Mouse (Mus musculus): ENCODE data around the gene Phf24.

Gene Phf24

DNA sequence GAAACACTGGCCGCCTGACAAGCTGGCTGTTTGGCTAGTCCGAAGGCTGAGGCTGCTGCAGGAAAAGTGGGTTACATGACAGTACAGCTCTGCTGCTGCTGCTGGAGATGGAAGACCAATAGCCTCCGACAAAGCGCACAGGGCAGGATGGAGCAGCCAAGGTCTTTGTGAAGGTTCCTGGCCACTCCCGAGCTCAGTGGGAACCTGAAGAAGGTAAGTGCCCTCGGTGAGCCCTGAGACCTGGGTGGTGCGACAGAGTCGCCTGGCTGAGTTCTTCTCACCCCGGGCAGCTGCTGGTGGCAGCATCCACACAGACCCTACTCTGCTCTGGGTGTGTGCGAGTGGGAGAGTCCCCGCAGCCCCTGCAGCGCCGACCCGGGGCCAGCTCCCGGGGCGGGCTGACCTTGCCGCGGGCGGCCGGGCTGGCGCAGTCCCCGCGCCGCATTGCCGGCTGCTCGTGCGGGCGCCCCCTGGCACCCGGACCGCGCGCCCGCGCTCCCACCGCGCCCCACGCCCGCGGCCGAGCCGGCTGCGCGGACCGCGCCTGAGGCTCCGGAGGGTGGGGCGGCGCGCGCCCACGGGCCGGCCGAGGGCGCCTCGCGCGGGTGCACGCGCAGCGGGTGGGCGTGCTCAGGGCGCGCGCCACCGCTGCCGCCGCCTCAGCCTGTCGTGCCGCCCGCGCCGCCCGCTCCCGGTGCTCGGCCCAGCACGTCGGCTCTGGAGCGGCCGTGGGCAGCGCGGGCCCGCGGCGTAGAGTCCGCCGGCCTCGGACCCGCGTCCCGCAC is at the start of gene Phf24:
Gene Phf24, plus strand, starts transcription at position 44 of the 785 bp plus-strand sequence.
- peak; percentile 20 for DNase-seq

- no peak for DNase-seq
These were observed 49.1 kb upstream of the Phf24 start for GRCm38 (mm10) chr4:42867390-42867789.

- no peak for DNase-seq
These were observed 48.3 kb upstream of the Phf24 start for GRCm38 (mm10) chr4:42868193-42868592.

- no peak for DNase-seq
These were observed 45.7 kb upstream of the Phf24 start for GRCm38 (mm10) chr4:42870748-42871147.

DNA sequence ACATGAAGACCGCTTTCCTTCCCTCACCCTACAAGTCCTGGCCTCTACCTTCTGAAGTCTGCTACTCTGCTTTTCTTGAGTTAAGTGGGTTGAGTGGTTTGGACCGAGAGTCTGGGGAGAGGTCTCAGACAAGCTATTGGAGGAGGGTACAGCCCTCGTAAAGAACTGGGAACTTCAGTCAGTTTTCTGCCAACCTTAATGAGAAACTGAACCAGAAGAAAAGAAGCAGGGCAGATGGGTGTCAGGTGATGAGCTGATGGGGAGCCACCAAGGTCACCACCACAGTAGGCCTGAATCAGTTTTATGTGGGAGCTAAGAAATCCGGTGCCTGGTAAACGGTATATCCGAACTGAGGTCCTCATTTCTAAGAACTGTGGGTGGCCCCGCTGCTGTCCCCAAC is 44.3 kb upstream of the Phf24 start:
- DNase-seq: no peak

DNA sequence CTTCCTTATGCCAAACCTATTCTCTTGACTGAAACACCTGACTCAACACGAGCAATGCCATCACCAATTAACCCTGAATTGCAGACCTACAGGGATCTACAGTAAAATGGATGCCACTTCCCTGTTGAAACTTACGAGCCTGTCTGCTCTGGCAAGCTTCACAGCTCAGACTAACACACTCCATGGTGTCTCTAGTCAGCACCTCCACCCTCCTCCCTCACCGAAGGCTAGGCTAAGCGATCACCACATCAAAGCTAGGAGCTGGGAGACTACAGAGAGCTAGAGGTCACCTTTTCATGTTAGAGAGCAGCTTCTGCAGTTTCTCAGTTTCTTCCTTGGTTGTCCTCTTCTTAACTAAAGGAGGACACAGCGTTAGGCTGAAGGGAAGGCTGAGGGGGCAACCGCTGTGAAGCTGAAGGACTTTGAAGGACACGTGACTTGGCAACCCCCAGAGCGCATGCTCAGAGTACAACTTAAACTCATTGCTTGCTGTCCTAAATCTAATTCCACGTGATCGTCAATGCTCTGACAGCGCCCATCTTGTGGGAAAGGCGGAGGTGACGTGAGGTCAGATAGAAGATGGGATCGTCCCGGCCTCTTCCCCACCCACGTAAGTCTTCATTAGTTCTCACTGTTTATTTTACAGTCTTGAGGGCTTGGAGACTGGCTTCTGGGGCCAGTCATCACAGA is 43.6 kb upstream of the Phf24 start:
- no peak for DNase-seq

DNA sequence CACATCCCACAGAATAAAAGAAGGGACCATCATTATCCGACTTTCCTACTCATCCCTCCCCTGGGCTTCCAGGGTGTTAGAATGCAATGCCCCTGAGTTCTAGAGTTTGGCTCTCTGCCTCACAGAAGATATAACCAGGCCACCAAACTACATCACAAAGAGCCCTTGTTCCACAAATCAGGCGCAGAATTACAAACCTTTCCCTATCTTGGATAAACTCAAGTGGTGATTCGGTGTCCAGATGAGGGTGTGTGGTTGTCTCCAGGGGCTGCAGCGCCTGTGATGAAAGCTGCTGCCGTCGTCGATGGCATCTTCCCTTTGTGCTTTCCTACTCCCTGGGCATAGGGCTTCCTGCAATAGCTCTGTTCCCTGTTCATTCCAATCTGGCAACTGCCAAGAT is 42.3 kb upstream of the Phf24 start, which contains the start of gene Fam205c:
Gene Fam205c, minus strand, starts transcription at position 101 of the 400 bp plus-strand sequence.
- no peak for DNase-seq

DNA sequence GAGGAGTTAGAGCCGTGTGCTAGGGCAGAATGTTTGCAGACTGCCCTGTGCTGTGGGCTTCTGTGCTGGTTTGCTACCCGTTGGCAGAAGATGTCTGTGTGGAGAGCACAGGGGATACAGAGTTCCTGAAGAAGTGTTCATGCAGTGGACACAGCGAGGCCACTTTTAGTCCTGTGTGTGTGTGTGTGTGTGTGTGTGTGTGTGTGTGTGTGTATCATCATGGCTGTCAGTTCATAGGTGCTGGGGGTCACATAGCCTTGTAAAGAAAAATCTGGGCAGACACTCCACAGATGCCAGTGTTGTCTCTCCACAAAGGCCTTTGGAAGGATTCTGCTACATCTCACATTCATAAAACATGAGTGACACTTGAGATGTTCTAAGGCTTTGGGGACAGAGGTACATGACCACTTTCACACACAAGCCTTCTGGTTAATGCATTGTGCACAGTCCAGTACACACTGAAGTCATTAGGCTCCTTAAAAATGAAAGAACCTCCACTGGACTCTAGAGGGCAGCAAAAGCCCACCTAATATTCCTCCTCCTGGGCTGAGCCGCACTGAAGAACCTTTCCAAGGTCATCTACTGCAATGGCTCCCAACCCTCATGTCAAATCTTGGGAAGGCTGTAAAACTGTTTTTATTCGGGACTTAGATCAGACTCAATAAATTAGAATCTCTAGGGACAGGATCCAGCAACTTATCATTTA is 39.7 kb upstream of the Phf24 start:
- DNase-seq: peak; percentile 54

- DNase-seq: no peak
These were observed 38.8 kb upstream of the Phf24 start for GRCm38 (mm10) chr4:42877657-42878056.

GRCm38 (mm10) chr4:42879829-42880676 is 36.4 kb upstream of the Phf24 start:
- no peak for DNase-seq

GRCm38 (mm10) chr4:42880677-42880948 is 35.8 kb upstream of the Phf24 start:
- no peak for DNase-seq

DNA sequence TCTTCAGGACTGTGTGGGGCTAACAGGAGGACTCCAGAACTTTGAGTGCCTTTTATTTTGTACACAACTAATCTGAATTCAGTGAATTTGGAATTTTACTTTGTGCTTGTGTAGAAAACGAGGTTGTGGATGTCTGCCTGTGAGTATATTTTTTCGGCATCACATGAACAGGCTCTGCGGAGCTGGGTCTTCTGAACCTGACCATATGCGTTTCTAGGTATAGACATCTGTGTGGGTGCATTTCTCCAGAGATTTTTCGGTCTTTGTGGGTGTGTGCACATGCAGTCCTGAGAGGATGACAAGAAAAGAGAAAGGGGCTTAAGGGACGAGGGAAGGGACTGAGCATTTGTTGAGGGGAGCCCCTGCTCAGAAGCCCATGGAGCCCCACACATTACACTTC is 29.5 kb upstream of the Phf24 start:
- DNase-seq: no peak

GRCm38 (mm10) chr4:42888806-42889205 is 27.7 kb upstream of the Phf24 start:
- no peak for DNase-seq

DNA sequence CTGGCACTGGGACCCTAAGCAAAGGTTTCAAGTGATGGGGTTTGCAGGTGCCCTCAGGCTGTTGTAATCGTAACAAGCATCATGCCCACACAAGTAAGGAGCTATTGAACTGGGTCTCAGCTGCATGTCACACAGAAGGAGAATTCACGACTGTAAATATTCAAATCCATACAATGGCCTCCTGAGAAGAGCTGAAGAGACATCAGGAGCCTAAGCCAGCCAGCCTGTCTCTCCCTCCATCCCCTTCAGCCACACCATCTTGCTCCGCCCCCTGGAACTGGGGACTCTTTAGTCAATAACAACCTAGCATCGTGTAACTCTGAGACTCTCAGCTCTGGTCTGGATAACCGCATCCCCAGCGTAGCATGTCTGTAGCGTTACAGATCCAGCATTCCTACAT is 25.3 kb upstream of the Phf24 start:
- DNase-seq: no peak

DNA sequence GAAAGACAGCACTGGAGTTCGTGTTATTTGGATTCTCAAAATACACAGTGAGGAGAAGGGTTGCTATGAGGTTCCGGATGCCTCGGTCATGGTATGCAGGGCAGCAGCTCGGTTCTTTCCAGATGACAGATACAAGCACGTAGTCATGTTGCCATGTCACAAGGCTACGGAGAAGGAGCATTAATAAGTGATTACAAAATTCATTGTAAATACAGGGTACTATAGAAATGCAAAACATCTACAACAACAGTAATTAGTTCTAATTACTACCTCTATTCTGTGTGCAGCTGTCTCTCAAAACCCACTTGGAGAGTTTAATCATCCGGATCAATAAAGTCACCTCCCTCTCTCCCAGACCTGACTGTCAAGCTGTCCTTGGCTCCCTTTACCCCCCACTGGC is 21.3 kb upstream of the Phf24 start:
- DNase-seq: no peak

DNA sequence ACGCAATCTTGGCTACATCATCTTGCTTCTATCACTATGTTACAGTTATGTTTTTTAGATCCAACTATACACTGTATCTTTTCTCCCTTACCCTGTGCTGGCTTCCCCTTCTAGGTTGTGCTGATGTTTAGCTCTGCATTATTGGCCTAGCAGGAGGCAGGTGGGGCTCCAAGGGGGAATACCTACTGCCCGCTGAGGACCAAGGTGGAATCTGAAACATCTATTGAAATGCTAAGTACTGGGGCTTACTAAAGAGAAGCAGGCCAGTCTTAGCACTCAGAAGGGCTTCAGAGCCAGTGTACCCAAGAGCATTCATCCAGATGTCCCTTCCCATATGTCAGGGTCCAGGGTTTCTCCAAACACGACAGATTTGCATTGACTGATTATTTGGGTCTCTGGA is 17.5 kb upstream of the Phf24 start:
- DNase-seq: no peak

DNA sequence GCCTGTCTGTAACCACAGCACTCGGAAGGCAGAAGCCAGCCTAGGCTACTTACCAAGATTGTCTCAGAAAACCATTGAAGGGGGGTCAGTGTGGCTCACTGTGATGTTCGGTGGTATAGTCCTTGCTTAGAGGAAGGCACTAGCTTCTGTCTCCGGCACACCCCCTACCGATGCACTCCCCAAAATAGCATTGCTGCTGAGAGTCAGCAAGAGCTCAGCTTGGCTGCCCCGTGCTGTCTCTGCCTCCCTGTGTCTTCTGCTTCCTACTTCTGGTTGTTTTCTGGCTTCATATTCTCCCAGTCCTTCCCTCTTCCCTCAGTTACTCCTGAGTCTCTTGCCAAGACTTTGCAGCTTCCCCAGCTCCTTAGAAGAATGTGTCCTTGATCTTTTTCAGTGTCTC is 15.6 kb upstream of the Phf24 start:
- DNase-seq: no peak

DNA sequence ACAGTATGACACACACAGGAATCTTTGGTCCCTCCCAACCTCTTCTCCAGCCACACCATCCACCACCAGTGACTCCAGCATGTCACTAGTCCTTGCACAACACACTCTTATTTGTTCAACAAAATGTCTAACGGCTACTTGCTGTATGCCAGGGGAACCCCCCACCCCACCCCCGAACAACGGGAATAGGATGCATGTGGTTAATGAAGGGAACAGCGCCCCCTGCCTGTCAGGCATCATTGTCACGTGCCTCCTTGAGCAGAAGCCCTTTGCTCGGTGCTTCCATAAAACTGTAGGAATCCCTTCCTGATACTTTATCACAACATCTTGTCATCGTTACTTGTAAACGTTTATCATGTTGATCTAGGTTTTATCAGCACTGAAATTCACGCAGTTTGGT is 14.3 kb upstream of the Phf24 start:
- no peak for DNase-seq

DNA sequence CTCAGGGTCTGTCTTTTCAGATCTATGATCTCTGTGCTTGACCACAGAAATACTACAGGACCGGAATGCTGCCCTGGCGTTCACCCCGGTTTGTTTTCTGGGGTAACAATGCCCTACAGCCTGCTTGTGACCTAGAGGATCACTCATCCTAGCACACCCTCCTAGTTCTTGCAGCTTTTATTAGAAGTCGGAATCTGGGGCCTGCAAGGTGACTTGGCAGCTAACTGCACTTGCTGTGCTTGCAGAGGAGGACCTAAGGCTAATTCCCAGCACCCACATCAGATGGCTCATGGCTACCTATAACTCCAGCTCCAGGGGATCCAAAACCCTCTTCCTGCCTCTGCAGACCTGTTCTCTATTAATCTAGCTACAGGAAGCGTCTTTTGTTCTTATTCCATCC is 13.7 kb upstream of the Phf24 start:
- DNase-seq: no peak

GRCm38 (mm10) chr4:42903942-42904341 is 12.5 kb upstream of the Phf24 start:
- no peak for DNase-seq

DNA sequence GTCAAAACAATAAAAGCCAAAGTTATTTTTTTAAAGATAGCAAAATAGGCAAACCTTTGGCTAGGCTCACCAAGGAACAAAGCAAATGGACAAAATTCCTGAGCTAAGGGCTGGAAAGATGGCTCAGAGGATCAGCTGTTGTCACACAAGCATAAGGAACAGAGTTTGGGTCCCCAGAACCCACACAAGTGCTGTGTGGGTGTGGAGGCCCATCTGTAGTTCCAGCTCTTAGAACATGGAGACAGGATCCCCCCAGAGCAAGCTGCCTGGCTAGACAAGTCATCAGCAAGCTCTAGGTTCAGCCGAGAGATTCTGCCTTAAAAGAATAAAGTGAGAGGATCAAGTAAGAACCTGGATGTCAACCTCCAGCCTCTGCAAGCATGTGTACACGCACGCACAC is 11.9 kb upstream of the Phf24 start:
- no peak for DNase-seq

DNA sequence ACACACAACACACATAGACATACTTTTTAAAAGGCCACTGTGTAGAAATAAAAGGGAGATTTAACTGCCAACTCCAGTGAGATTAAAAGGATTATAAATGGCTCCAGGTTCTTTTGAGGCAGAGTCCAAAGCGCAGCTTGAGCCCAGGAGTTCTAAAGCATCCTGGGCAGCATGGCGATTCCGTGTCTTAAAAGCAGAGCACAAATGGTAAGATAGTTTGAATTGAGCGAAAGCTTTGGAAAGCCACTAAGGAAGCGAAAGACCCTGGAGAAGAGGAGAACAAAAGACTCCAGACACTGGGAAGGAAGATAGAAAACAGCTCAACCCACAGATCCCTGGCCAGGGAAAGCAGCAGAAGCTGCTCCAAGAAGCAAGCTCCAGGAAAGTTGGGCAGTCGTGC is 11.5 kb upstream of the Phf24 start:
- no peak for DNase-seq

DNA sequence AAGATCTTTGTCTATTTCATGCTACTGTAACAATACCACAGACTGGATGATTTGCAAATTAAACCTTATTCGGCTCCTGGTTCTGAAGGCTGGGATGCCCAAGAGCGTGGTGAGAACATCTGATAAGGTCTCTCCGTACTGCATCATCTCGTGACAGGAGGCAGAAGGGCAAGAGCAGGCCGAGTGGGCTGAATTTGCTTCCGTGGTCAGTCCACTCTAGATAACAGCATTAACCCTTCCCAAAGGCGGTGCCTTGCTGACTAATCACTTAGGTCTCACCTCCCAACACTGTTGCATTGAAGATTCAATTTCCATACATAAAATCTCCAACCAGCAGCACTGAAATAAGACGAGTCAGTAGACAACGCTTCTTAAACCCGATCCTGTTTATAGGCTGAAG is 3.1 kb upstream of the Phf24 start:
- no peak for DNase-seq

All from cerebellum, adult 11 months (tissue).